Mouse (Mus musculus) ES-E14 (cell line): ENCODE results near the gene Ptpn23.

Source experiments
- CHD2 ChIP-seq: IDR thresholded peaks from 2 replicates; pipeline ENCODE4 v1.6.1; 2014; ENCODE audit warnings: mild to moderate bottlenecking, low read depth, low read length, inconsistent platforms
- MAFK ChIP-seq: IDR thresholded peaks from 2 replicates; pipeline ENCODE4 v1.6.1; 2014; ENCODE audit warnings: mild to moderate bottlenecking, low read depth, low read length, inconsistent platforms; ENCODE audit not compliant: insufficient read depth

DNA sequence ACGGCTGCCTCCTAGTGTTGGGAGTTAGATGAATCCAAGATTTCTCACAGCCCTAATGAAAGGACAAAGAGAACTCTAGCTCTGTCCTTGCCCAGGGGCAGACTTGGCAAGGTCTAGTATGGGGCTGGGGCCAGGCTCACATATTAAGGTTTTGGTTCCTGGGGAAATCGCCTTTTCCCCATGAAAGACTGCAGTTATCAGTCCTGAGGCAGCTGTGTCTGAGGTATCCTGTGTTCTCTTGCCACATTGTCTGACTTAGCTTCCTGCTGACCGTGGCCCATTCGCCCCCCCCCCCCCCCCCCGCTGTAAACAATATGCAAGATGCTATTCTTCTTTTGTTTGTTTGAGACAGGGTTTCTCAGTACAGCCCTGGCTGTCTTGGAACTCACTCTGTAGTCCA is 32.0 kb upstream of the Ptpn23 start:
- TF ChIP-seq CHD2: no peak
- TF ChIP-seq MAFK: no peak
